Mouse (Mus musculus) kidney, adult 11 months (tissue): ENCODE results near the gene Gpr149.

Experiments
- DNase-seq: peaks from one replicate; pipeline ENCODE4 v3.0.0; 2022

Gpr149 gene

DNA sequence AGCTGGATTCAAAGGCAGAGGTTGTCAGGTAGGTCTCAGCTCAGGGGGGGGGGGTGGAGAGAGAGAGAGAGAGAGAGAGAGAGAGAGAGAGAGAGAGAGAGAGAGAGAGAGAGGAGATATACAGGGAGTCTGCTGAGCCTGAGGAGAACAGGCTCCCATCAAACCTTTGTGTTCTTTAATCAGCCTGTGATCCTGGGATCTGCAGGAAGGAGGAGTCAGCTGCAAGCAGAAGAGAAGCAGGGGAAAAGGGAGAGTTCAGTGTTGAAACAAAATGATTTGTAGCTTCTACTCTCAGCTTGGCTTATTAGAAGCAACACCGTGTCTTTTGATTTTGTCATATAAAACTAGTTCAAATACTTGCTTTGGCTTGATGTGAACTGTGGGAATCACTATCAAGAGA is at the start of gene Gpr149:
Gpr149 (minus strand) TSS at position 168 of the 400 bp plus-strand sequence.
- no peak for DNase-seq

DNA sequence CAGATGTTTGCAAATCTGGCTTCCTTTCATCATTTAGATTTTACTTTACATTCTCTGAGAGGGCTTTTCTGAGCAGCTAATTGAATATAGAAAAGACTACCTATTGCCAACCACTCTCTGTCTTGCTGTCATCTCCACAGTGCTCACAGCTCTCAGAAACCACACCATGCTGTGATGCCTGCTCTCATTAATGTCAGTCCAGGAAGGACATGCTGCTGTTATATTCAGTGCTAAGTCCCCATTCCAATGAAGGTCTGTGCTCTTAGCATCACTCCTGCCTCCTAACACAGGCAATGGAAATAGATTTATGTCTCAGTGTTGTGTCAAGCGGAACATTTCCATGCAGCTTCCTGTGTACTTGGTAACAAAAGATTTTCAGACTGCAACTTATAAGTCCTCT is 45.6 kb upstream of the Gpr149 start:
- no peak for DNase-seq

DNA sequence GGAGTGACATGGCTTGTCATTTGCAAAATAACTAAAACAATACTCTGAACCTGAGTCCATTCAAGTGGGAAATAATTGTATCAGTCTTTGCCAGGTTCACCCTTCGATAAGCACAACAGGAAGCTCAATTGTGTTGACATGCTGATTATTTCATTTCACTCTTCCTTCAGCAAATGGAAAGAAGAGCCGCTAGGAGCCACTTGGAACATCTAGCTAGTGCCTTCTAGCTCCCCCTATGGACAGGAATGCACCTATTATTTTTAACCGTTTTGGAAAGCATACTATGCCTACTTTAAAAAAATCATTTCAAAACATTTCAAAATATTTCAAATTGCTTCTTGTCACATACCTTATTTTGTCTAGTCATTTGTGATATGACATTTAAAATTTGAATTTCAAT is 5.9 kb upstream of the Gpr149 start:
- DNase-seq = no peak

DNA sequence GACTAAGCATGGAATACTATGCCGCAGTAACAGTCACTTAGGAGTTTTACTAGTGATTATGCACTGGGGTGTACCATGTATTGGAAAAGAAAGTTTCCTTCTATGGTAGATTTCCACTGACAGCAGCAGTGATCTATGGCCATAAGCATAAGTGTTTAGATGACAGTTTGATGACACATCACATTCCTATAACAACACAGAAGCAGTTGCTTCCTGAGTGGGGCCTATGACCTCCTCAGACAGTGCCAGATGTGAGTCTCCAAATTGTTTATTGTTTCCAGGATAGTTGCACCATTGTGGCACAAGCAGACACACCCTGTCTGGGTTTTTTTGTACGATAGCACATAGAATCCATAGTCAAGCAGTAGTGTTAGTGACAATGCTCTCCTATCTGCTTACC is 991 bp upstream of the Gpr149 start:
- no peak for DNase-seq

DNA sequence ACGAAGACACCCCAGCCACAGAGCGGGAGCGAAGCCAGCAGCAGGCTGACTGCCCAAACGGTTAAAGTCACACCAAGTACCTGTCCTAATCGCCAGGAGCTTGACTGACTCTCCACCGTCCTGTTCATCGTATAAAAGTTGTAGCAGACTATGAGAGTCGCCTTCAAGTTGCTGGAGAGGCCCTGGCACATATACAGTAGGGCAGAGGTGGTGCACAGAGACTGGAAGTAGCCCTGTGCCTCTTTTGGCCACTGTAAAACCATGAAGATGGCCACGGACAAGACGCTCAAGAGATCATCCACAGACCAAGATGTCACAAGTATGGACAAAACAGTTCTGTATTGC is 921 bp downstream of the Gpr149 start:
- no peak for DNase-seq

DNA sequence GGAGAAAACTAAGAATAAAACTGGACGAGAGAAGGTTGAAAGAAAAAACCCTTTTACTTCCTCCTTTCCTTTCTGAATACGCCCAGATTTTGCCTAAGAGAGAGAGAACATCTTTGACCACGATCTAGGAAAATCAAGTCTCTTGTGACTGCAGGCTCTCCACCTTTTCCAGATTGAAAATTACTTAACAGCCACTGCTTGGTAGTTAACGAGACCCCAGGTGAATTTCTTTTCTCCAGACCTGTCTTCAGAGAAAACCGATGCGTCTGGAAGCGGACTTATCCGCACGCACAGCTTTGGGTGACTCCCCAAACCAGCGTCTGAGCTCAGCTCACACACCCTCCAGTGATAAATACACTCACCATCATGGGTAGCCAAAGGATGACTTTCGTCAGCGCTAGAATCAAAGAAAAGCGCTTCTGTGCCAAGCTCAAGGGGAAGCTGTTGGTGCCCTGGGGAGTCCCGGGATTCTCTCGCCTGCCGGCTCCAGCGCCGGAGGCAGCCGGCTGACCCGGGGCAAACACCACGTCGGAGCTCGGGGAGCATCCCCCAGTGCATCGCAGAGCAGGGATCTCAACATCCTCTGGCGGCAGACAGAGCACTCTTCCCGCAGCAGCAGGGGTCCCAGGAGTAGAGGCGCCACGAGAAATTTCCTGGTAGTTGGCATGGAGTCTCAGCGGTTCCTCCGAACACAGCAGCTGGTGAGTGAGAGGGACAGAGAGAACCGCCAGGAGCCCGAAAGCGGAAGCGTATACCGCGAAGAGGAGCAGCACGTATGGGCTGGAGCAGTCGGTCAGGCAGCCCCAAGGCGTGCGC is 1.5 kb downstream of the Gpr149 start:
- no peak for DNase-seq

DNA sequence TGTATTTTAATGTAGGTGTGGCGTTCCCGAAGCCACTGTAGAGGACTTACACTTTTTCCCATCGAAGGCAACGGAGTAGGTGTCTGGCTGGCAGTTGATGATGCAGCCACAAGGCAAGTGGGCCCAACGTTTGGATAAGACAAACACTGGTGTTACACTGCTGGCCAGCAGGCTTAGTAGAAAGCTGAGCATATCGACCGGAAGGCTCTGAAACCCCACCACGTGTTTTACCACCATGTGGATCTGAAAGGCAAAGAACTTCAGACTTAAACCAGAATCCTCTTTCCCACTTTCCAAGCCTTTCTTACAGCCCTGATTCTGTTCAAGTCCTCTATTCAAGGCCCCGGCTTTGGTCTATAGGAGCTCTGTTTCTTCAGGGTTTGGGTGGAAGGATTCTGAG is 2.5 kb downstream of the Gpr149 start:
- DNase-seq = no peak

DNA sequence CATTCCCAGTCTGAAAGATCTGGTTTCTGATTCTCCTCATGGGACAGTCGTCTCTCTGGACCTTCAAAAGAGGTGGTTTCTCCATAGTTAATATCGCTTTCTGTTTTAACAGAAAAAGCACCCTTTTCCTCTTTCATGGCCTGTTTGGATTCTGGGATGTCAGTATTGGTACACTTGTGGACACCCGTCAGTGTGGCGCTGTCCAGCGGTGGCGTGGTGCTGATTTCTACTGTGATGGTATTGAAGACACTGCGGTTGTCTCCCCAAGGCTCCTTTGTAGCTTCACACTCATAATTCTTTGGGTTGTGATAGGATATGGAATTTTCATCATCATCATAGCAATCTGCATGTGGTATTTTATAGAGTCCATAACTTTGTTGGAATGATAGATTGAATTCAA is 10.1 kb downstream of the Gpr149 start:
- no peak for DNase-seq

DNA sequence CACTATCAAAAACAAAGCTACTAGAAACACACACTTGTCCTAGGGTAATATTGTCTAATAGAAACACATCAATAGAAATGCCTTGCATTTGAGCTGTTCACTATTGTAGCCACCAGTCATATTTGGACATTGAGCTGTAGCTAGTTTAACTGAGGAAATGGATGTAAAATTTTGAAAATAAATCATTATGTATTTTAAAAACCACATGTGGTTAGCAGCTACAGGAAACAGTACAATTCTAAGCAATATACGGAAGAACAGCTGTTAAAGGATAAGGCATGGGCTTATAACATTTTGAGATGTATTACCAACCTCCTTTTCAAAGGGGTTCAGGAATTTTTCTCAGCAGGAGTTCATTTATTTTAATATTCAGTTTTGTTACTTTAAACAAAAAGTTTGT is 19.9 kb downstream of the Gpr149 start:
- DNase-seq = no peak

DNA sequence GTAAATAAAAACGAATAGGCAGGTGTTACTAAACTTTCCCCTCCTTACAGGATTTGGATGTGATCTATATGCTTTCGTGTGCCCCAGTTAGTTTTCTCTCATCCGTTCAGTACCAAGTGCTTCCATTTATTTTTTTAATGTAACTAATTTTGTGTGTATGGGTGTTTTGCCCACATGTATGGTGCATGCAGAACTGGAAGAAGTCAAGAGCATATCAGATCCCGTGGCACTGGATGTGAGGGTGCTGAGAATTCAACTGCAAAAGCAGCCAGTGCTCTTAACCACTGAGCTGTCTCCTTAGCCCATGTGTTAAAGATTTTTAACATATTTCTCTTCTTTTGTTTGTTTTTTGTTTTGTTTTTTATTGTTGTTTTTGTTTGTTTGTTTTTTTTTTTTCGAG is 77.3 kb downstream of the Gpr149 start:
- no peak for DNase-seq

DNA sequence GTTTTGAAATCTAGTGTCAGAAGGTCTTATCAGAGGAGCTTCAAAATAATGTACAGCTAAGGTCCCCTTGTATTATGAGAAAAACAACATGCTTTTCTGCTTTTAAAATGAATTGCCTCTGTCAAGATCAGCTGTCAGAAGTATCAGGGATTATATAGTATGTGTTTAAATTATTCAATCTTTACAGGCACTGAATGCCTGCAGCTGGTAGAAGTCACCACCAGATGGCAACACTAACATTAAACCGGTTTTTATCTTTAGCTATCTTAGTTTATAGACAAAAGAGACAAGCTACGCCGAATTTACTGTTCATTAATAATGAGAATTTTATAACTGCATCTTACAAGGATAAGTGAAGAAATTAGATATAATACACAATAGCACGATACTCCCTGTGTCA is 77.8 kb downstream of the Gpr149 start:
- DNase-seq = no peak

DNA sequence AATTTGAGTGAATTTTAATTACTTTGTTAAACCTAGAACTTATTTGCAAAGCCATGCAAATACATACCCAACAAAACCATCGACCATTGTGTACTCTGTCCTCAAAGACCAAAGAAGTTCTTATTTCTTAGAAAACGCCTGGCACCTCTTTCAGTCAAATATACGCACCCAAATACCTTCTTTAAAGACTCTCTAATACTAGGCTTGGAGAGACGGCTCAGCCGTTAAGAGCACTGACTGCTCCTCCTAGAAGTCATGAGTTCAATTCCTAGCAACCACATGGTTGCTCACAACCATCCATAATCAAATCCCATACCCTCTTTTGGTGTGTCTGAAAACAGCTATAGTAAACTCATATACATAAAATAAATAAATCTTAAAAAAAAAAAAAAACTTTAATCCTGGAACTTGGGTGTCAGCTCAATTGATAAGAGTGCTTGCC is 97.7 kb downstream of the Gpr149 start:
- no peak for DNase-seq

DNA sequence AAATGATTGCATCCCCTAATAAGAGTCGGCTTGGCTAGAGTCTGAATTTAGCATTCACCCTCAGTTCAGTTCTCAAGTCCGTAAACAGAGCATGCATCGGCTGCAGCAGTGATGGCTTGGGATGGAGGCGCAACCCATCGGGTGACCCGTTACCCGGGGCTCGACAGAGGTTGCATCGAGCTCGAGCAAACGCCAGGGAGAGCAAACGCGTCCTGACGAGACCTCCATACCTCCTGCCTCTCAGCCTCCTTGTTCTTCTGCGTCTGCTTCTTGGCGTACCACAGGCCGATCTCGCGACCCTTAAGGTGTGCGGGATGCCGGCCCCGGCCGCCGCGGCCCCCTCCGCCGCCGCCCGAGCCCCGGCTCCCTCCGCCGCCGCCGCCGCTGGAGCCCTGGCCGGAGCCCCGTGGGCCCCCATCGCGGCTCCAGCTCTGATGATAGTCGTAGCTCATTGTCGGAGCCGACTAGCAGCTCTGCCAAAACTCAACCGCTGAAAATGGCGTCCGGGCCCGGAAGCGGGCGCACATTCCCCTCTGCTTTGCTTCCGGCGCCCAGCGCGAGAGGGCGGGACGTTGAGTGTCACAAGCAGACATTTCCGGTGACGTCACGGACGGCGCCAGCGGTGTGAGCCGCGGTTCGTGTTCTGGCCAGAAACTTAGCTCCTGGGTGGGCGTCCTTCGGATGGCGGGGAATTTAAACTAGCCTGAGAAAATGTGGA is 98.3 kb downstream of the Gpr149 start, which contains the start of gene Dhx36:
Dhx36 (minus strand) TSS at position 517 of the 718 bp plus-strand sequence.
- DNase-seq = peak; percentile 96

DNA sequence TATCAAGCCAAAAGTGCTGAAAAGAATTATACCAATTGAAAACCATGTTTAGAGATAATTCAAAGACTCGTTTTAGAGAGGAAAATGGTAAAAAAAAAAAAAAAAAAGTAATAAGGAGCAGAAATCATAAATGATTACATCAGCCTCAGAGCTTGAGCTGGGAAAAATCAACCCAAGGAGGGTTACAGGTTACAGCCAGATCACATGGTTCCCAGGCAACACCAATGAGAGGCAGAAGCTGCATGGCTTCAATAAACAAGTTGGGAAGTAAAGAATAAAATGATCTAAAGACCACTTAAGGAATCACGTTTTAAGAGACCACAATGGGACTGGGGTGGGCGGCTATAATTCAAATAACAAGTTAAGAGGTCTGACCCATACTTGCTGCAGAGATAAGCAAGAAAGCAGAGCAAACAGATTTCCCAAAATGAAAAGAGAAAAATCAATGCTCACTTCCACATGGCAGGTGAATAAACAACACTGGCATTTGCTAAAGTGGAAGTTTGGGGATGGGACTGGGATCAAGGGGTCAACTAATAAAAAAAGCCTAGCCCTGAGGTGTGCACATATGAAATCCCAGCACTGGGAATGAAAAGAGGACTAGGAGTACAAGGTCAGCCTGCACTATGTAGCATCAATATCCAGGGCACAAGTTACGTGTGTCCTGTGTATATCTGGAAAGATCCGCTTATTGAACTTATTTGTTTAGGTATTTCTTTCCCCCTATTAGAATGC is 99.6 kb downstream of the Gpr149 start:
- DNase-seq = no peak

DNA sequence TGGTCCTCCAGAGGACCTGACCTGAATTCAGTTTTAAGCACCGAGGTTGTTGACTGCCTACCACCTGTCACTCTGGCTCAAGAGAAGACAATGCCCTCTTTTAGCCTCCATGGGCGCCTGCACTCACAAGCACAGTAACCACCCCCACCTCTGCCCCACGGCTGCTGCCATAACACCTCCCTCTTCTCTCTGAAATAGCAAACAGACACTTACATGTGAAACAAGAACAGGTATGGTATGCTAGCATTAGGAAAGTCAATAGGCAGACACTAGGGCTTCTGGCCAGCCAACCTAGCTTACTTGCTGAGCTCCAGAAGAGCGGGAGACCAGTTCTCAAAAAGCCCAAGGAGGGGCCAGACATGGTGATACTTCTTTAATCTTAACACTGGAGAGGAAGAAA is 105.6 kb downstream of the Gpr149 start:
- no peak for DNase-seq

DNA sequence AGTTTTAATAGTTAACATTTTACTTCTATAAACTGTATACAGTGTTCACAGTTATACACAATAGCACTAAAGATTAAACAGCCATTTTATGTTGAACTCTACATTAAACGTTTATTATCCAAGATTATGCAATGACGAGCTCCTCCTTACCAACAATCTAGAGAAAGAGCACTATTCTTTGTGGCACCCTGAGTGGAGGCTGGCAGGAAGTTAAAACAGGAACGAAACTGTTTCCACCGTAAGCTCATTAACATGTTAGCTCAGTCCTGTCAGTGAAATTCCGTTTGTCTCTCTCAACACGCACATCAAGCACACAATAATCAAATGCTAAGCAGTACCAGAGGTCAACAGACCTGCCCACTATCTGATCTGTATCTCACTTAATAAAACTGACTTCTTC is 112.4 kb downstream of the Gpr149 start:
- no peak for DNase-seq

DNA sequence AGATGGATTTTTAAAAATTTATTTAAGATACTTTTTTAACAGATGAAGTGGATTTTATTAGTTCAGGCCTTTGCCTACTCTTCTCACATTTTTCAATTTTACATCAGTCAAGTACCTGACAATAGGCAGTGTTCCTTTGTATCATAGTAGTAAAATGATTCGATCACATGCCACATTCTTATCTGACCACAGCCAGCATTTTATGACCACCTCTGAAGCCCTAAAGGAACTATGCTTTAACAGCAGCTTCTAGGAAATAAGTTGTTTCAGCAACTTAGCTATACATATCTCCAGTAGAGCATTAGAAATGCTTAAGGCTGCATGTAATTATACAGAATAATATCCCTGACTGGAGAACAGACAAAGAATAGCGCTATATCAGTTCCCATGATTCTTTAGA is 120.6 kb downstream of the Gpr149 start:
- DNase-seq = no peak
